Mouse (Mus musculus): ENCODE results near the gene Atm.

The Atm gene

GRCm38 (mm10) chr9:53536558-53537320 lies at the start of gene Atm, which contains the start of gene Npat:
TSS of gene Atm (minus strand) at chr9:53536740.
TSS of gene Npat (plus strand) at chr9:53537047.
- peak; percentile 99 to 100 for DNase-seq

GRCm38 (mm10) chr9:53581870-53582269 lies 45.3 kb upstream of the Atm start:
- peak; percentile 57 to 58 for DNase-seq

GRCm38 (mm10) chr9:53575721-53576120 lies 39.2 kb upstream of the Atm start:
- DNase-seq = no peak

GRCm38 (mm10) chr9:53572516-53573307 lies 36.2 kb upstream of the Atm start:
- no peak for DNase-seq

GRCm38 (mm10) chr9:53570662-53571061 lies 34.1 kb upstream of the Atm start:
- DNase-seq = peak; percentile 19 to 40

GRCm38 (mm10) chr9:53537336-53537965 lies 911 bp upstream of the Atm start:
- DNase-seq = no peak

GRCm38 (mm10) chr9:53535416-53536320 lies 872 bp downstream of the Atm start:
- DNase-seq = peak; percentile 7 to 13

GRCm38 (mm10) chr9:53517373-53518009 lies 19.0 kb downstream of the Atm start:
- no peak for DNase-seq

- no peak for DNase-seq
Measured at GRCm38 (mm10) chr9:53514091-53514490, 22.4 kb downstream of the Atm start.

- DNase-seq = no peak
Measured at GRCm38 (mm10) chr9:53508053-53508452, 28.5 kb downstream of the Atm start.

- no peak for DNase-seq
Measured at GRCm38 (mm10) chr9:53485886-53486285, 50.7 kb downstream of the Atm start.

GRCm38 (mm10) chr9:53472806-53473518 lies 63.6 kb downstream of the Atm start:
- no peak for DNase-seq

GRCm38 (mm10) chr9:53452038-53452437 lies 84.5 kb downstream of the Atm start:
- no peak for DNase-seq

GRCm38 (mm10) chr9:53450609-53451008 lies 85.9 kb downstream of the Atm start:
- no peak for DNase-seq

- DNase-seq = no peak
Measured at GRCm38 (mm10) chr9:53435830-53436570, 100.5 kb downstream of the Atm start.

- no peak for DNase-seq
Measured at GRCm38 (mm10) chr9:53427638-53428037, 108.9 kb downstream of the Atm start.

GRCm38 (mm10) chr9:53426726-53427125 lies 109.8 kb downstream of the Atm start:
- DNase-seq = no peak

- DNase-seq = no peak
Measured at GRCm38 (mm10) chr9:53422133-53422896, 114.2 kb downstream of the Atm start.

GRCm38 (mm10) chr9:53409427-53409826 lies 127.1 kb downstream of the Atm start:
- DNase-seq = no peak

- no peak for DNase-seq
Measured at GRCm38 (mm10) chr9:53408953-53409361, 127.6 kb downstream of the Atm start.

Data from cerebellum, postnatal 36 days (tissue).